Mouse (Mus musculus) olfactory bulb, adult 2 months (tissue): ENCODE measurements around the gene Txlng.

Experiments used
- CTCF ChIP-seq: fragments of 200-500 bp; IDR thresholded peaks from 2 replicates; pipeline ENCODE4 v1.5.1; 2012; ENCODE audit warnings: low read depth, mild to moderate bottlenecking, low read length, moderate library complexity; ENCODE audit not compliant: insufficient read depth
- POLR2A ChIP-seq: fragments of 200-500 bp; IDR thresholded peaks from 2 replicates; pipeline ENCODE4 v1.6.1; 2012; ENCODE audit warnings: mild to moderate bottlenecking, low read depth, low read length, moderate library complexity; ENCODE audit not compliant: insufficient read depth

- TF ChIP-seq POLR2A (no peak), CTCF (no peak)
These were observed 487 bp upstream of the Txlng start for GRCm38 (mm10) chrX:162829741-162830140.
